Mouse (Mus musculus): Measurements from ENCODE around the gene Ankrd13a. TPM values are rescaled to one million over a fixed set of nuclear protein-coding genes. Genes with fewer than 3 reads are reported as not detected.

Gene Ankrd13a
- total and polyA plus RNA-seq, 3 experiments = 110 to 184 (median 180) TPM

- Histone ChIP-seq H3K36me3 (ENCODE audit: control insufficient read depth in 1 of 2, insufficient read depth in 2 of 2, low read length in 2 of 2) (peaks cover 2 to 7% of the 10 kb centered on the region in 2 experiments; a peak in 2 of 4 replicates), H3K9ac (ENCODE audit: control insufficient read depth, low read depth, low read length, poor library complexity, severe bottlenecking) (no peak overlapping the region), H3K4me3 (ENCODE audit: control insufficient read depth in 1 of 2, insufficient read depth in 1 of 2, low read depth in 2 of 2, low read length in 2 of 2) (no peak overlapping the region), H3K27me3 (ENCODE audit: control insufficient read depth in 1 of 2, insufficient read depth in 2 of 2, low read length in 2 of 2) (no peaks in the 10 kb centered on the region), H3K27ac (ENCODE audit: control insufficient read depth, low read depth, low read length) (no peak overlapping the region), H3K79me2 (ENCODE audit: control insufficient read depth, insufficient read depth, low read length, poor library complexity) (peaks cover 63% of the 10 kb centered on the region), H3K4me1 (ENCODE audit: control insufficient read depth in 1 of 2, insufficient read depth in 2 of 2, low read length in 2 of 2) (peaks cover 0 to 5% of the 10 kb centered on the region in 2 experiments; a peak in 1 of 4 replicates), H3K9me3 (replicated peaks; ENCODE audit: insufficient read depth, low read length) (no peaks in the 10 kb centered on the region)
- DNase-seq (ENCODE audit: low read depth, low spot score) = no peak
- TF ChIP-seq E2F4 (IDR thresholded peaks at IDR 0.05; ENCODE audit: borderline replicate concordance, low read depth, low read length) (no peak), GATA1 (IDR thresholded peaks at IDR 0.05; ENCODE audit: low read depth, low read length) (no peak), GABPA (IDR thresholded peaks at IDR 0.05; ENCODE audit: low read depth, low read length) (no peak), ZKSCAN1 (IDR thresholded peaks at IDR 0.05; ENCODE audit: low read depth, low read length) (no peak), TBP (IDR thresholded peaks at IDR 0.05; ENCODE audit: low read depth, low read length) (no peak), ZNF384 (IDR thresholded peaks at IDR 0.05; ENCODE audit: low read depth, low read length) (no peak), BHLHE40 (IDR thresholded peaks at IDR 0.05; ENCODE audit: borderline replicate concordance, low read depth, low read length) (no peak), TCF12 (IDR thresholded peaks at IDR 0.05; ENCODE audit: low read depth, low read length) (no peak), CHD1 (IDR thresholded peaks at IDR 0.05; ENCODE audit: low read depth, low read length) (no peak), POLR2AphosphoS5 (IDR thresholded peaks at IDR 0.05; ENCODE audit: borderline replicate concordance, low read depth, low read length) (no peak), USF1 (IDR thresholded peaks at IDR 0.05; ENCODE audit: low read depth, low read length) (no peak), MYB (IDR thresholded peaks at IDR 0.05; ENCODE audit: low read depth, low read length) (no peak), NRF1 (IDR thresholded peaks at IDR 0.05; ENCODE audit: insufficient read depth, low read depth, low read length, poor library complexity, severe bottlenecking) (no peak), MXI1 (IDR thresholded peaks at IDR 0.05; ENCODE audit: low read depth, low read length) (no peak), SMC3 (IDR thresholded peaks at IDR 0.05; ENCODE audit: low read depth, low read length) (no peak), USF2 (IDR thresholded peaks at IDR 0.05; ENCODE audit: borderline replicate concordance in 1 of 2, insufficient read depth in 1 of 2, low read depth in 1 of 2, low read length in 2 of 2) (no peak), MAX (IDR thresholded peaks at IDR 0.05; ENCODE audit: low read length) (no peak), POLR2A (IDR thresholded peaks at IDR 0.05; ENCODE audit: control insufficient read depth in 1 of 2, insufficient read depth in 1 of 2, low read depth in 1 of 2, low read length in 2 of 2, poor library complexity in 1 of 2) (no peak), KAT2A (conservative IDR thresholded peaks at IDR 0.05; ENCODE audit: low read depth, low read length) (no peak), ZC3H11A (IDR thresholded peaks at IDR 0.05; ENCODE audit: low read depth, low read length) (no peak)
Measured at GRCm38 (mm10) chr5:114769786-114770185, 4.7 kb upstream of the Ankrd13a start.

GRCm38 (mm10) chr5:114771796-114772195 is 2.7 kb upstream of the Ankrd13a start:
- H3K9me3 ChIP-seq (replicated peaks; ENCODE audit: insufficient read depth, low read length) = no peaks in the 10 kb centered on the region
- TF ChIP-seq EP300 (IDR thresholded peaks at IDR 0.05; ENCODE audit: low read depth in 1 of 2, low read length in 2 of 2) (no peak), ELF1 (IDR thresholded peaks at IDR 0.05; ENCODE audit: low read depth, low read length) (peak; percentile 37; the same call in 1 of the 2 replicates), UBTF (IDR thresholded peaks at IDR 0.05; ENCODE audit: borderline replicate concordance, insufficient read depth, low read depth, low read length) (no peak), ZC3H11A (IDR thresholded peaks at IDR 0.05; ENCODE audit: low read depth, low read length) (no peak), MYB (IDR thresholded peaks at IDR 0.05; ENCODE audit: low read depth, low read length) (no peak), GATA1 (IDR thresholded peaks at IDR 0.05; ENCODE audit: low read depth, low read length) (no peak)
- H3K27ac ChIP-seq (ENCODE audit: control insufficient read depth, low read depth, low read length) = peak overlapping the region; percentile 80
- peak; percentile 72 for DNase-seq (ENCODE audit: low read depth, low spot score)
- peak overlapping the region; percentile 94 for H3K9ac ChIP-seq (ENCODE audit: control insufficient read depth, low read depth, low read length, poor library complexity, severe bottlenecking)
- H3K36me3 ChIP-seq (ENCODE audit: control insufficient read depth in 1 of 2, insufficient read depth in 2 of 2, low read length in 2 of 2) = peaks cover 3 to 11% of the 10 kb centered on the region in 2 experiments
- H3K4me1 ChIP-seq (ENCODE audit: control insufficient read depth in 1 of 2, insufficient read depth in 2 of 2, low read length in 2 of 2) = peaks cover 0 to 13% of the 10 kb centered on the region in 2 experiments; a peak in 3 of 4 replicates
- H3K4me3 ChIP-seq (ENCODE audit: control insufficient read depth in 1 of 2, insufficient read depth in 1 of 2, low read depth in 2 of 2, low read length in 2 of 2) = peak overlapping the region; percentile 71 to 77
- no peaks in the 10 kb centered on the region for H3K27me3 ChIP-seq (ENCODE audit: control insufficient read depth in 1 of 2, insufficient read depth in 2 of 2, low read length in 2 of 2)
- peaks cover 81% of the 10 kb centered on the region for H3K79me2 ChIP-seq (ENCODE audit: control insufficient read depth, insufficient read depth, low read length, poor library complexity)

All from MEL (cell line).